Mouse (Mus musculus) small intestine, adult 2 months (tissue): ENCODE results near the gene Dis3. TPM values are rescaled to one million over a fixed set of nuclear protein-coding genes. Genes with fewer than 3 reads are reported as not detected.
A peak's percentile ranks its signal among the peaks of the same experiment; 100 is the strongest.

ENCODE experiments used
- H3K27ac ChIP-seq: fragments of 200-500 bp; 2 replicates; pipeline ENCODE4 v1.5.1; 2012; ENCODE audit warnings: low read depth, low read length, control low read depth, inconsistent platforms; ENCODE audit not compliant: insufficient read depth
- H3K27me3 ChIP-seq: fragments of 200-500 bp; 2 replicates; pipeline ENCODE4 v1.6.1; 2012; ENCODE audit warnings: mild to moderate bottlenecking, moderate library complexity, low read length, inconsistent platforms; ENCODE audit not compliant: control insufficient read depth, insufficient read depth
- H3K36me3 ChIP-seq: fragments of 200-500 bp; 2 replicates; pipeline ENCODE4 v1.6.1; 2012; ENCODE audit warnings: mild to moderate bottlenecking, low read length, control low read depth, inconsistent platforms; ENCODE audit not compliant: control insufficient read depth, insufficient read depth
- H3K4me1 ChIP-seq: fragments of 200-500 bp; 2 replicates; pipeline ENCODE4 v1.6.1; 2012; ENCODE audit warnings: low read length, inconsistent platforms, mixed read lengths; ENCODE audit not compliant: control insufficient read depth, insufficient read depth, insufficient read length
- H3K4me3 ChIP-seq: fragments of 200-500 bp; 2 replicates; pipeline ENCODE4 v1.5.1; 2012; ENCODE audit warnings: low read depth, mild to moderate bottlenecking, control low read depth, inconsistent platforms, low read length, moderate library complexity
- CTCF ChIP-seq: fragments of 200-500 bp; IDR thresholded peaks from 2 replicates; pipeline ENCODE4 v1.5.1; 2012; ENCODE audit warnings: low read depth, mild to moderate bottlenecking, control low read depth, inconsistent platforms, low read length, moderate library complexity, mixed read lengths; ENCODE audit not compliant: insufficient replicate concordance, insufficient read length; ENCODE audit errors: extremely low read depth
- POLR2A ChIP-seq: fragments of 200-500 bp; IDR thresholded peaks from 2 replicates; pipeline ENCODE4 v1.6.1; 2012; ENCODE audit warnings: low read depth, mild to moderate bottlenecking, control low read depth, inconsistent platforms, low read length, moderate library complexity
- WGBS: fragments of 180-500 bp; shearing (Covaris S2); methylation state at CpG from one replicate; pipeline ENCODE4 v1.1.7; 2018; 5-methylcytosine and 5-hydroxymethylcytosine counted together
- polyA plus RNA-seq: library from polyadenylated mRNA; depleted of rRNA; stranded (reverse); fragments of >200 nt; gene quantifications from 2 replicates; pipeline ENCODE4 v1.2.3, GENCODE M21; 2012

Gene Dis3
- polyA plus RNA-seq, 1 experiment, result 2.5 TPM

- no peak for TF ChIP-seq POLR2A
- TF ChIP-seq CTCF, result no peak
- Histone ChIP-seq H3K4me3 (no peak overlapping the region), H3K4me1 (peaks cover 8% of the 10 kb centered on the region; the same call in 1 of the 2 replicates), H3K27ac (peak overlapping the region; percentile 61), H3K36me3 (peaks cover 5% of the 10 kb centered on the region), H3K27me3 (no peaks in the 10 kb centered on the region)
- WGBS, result 39% methylated on average over 2 of the region's 2 CpGs
Measured at GRCm38 (mm10) chr14:99129050-99129449, 29.5 kb upstream of the Dis3 start.

GRCm38 (mm10) chr14:99127509-99127908 is 27.9 kb upstream of the Dis3 start:
- Histone ChIP-seq H3K4me1 (peaks cover 8% of the 10 kb centered on the region; the same call in 1 of the 2 replicates), H3K27ac (no peak overlapping the region), H3K4me3 (no peak overlapping the region), H3K27me3 (no peaks in the 10 kb centered on the region), H3K36me3 (peaks cover 5% of the 10 kb centered on the region; the same call in 1 of the 2 replicates)
- 23% methylated on average over 1 of the region's 1 CpGs for WGBS
- TF ChIP-seq CTCF, result no peak
- no peak for TF ChIP-seq POLR2A

GRCm38 (mm10) chr14:99126713-99127112 is 27.1 kb upstream of the Dis3 start:
- Histone ChIP-seq H3K4me1 (peaks cover 10% of the 10 kb centered on the region; the same call in 1 of the 2 replicates), H3K27me3 (no peaks in the 10 kb centered on the region), H3K27ac (no peak overlapping the region), H3K36me3 (peaks cover 5% of the 10 kb centered on the region; the same call in 1 of the 2 replicates), H3K4me3 (no peak overlapping the region)
- TF ChIP-seq CTCF (no peak), POLR2A (no peak)
- WGBS, result 83% methylated on average over 4 of the region's 4 CpGs

- WGBS, result 90% methylated on average over 4 of the region's 4 CpGs
- H3K4me3 ChIP-seq, result no peak overlapping the region
- no peaks in the 10 kb centered on the region for H3K27me3 ChIP-seq
- no peak overlapping the region for H3K27ac ChIP-seq
- H3K36me3 ChIP-seq, result no peaks in the 10 kb centered on the region
- TF ChIP-seq POLR2A (no peak), CTCF (no peak)
- peaks cover 8% of the 10 kb centered on the region; the same call in 1 of the 2 replicates for H3K4me1 ChIP-seq
Measured at GRCm38 (mm10) chr14:99124076-99124475, 24.5 kb upstream of the Dis3 start.

DNA sequence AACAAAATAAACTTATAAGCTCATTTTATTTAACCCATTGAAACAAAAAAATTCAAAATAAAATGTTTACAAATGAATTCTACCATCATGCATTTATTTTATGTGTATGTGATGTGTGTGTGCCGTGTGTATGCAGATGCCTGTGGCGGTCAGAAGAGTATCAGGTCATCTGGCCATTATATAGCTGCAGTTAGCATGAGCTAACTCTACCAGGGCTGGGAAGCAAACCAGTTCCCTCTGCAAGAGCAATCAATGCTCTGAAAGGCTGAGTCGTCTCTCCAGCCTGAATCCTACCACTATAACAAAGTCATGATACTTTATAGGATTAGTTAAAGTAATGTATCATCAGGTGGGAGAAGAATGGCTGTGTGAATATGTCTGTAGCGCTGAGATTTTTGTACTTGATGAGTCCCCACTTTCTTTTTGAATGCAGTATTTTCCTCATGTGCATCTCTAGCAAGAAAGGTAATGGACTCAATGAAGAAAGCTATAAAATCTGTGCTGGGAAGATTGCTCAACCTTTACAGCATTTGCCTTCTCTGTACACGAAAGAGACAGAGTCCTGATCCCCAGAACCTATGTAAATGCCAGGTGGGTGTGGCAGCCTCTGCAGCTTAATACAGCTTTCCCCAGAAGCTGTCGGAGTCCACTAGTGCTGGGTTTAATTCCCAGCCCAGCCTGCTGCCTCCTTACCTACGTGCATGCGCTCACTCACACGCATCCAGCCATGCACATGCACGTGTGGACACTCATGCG is 22.2 kb upstream of the Dis3 start:
- H3K4me1 ChIP-seq, result peaks cover 4% of the 10 kb centered on the region; the same call in 1 of the 2 replicates
- H3K36me3 ChIP-seq, result 0 out of 2 replicates have a peak, but pooled peaks cover 3% of the 10 kb centered on the region
- 44% methylated on average over 11 of the region's 11 CpGs for WGBS
- H3K27ac ChIP-seq, result peak overlapping the region; percentile 80
- no peak overlapping the region for H3K4me3 ChIP-seq
- no peaks in the 10 kb centered on the region for H3K27me3 ChIP-seq
- TF ChIP-seq POLR2A (no peak), CTCF (no peak)

DNA sequence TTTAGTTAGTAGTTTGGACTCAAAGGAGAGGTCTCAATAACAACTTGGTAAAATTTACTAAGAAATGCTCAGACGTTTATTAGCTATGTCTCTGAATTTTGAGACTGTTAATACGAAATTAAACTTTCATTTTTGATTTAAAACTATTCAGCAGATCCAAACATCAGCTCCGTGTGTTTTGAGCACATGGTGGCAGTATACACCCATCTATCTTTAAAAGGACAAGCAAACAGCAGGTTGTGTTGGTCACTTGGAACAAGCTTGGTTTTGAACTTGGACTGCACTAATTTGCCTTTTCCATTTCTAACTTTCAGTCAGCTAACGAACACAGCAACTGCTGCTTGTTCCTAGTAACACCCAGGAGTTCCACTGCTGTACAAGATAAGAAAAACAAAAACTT is 18.0 kb upstream of the Dis3 start:
- TF ChIP-seq POLR2A, result no peak
- TF ChIP-seq CTCF, result no peak
- Histone ChIP-seq H3K27me3 (no peaks in the 10 kb centered on the region), H3K4me1 (peaks cover 4% of the 10 kb centered on the region; the same call in 1 of the 2 replicates), H3K4me3 (no peak overlapping the region), H3K36me3 (peaks cover 9% of the 10 kb centered on the region), H3K27ac (no peak overlapping the region)
- WGBS, result 50% methylated on average over 4 of the region's 4 CpGs

GRCm38 (mm10) chr14:99108762-99109161 is 9.2 kb upstream of the Dis3 start:
- Histone ChIP-seq H3K27me3 (no peaks in the 10 kb centered on the region), H3K36me3 (peaks cover 31% of the 10 kb centered on the region), H3K27ac (no peak overlapping the region), H3K4me3 (no peak overlapping the region), H3K4me1 (no peaks in the 10 kb centered on the region)
- WGBS, result 88% methylated on average over 6 of the region's 6 CpGs
- no peak for TF ChIP-seq POLR2A
- TF ChIP-seq CTCF, result no peak
